Mouse (Mus musculus) embryo, embryonic 11.5 days (tissue): ENCODE results near the gene Ift57.
A peak's percentile ranks its signal among the peaks of the same experiment; 100 is the strongest.

Experiments used
- DNase-seq: peaks from one replicate; pipeline ENCODE4 v3.0.0-alpha.2; 2012; ENCODE audit warnings: low read depth, low spot score

Gene Ift57

GRCm38 (mm10) chr16:49698620-49699525 is at the start of gene Ift57:
Gene Ift57, plus strand, starts transcription at chr16:49699233.
- DNase-seq: peak; percentile 99

GRCm38 (mm10) chr16:49657182-49657581 is 41.9 kb upstream of the Ift57 start:
- DNase-seq: no peak

DNA sequence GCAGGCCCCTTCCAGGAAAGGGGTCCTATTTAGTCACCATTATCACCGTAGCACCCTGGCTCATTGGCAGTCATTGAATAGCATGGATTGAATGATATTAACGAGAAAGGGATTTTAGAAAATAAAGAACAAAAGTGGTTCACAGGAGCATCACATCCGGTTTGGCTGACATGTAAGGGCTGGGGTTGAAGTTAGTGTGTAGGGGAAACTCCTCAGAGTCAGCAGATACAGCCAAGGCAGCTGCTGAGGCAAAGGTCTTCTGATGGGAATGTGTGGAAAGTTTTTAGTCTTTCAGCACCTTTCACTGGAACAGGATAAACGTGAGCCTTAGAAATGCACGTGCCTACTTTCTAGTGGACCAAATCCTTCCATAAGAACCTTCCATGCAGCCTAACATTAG is 41.0 kb upstream of the Ift57 start:
- DNase-seq: no peak

DNA sequence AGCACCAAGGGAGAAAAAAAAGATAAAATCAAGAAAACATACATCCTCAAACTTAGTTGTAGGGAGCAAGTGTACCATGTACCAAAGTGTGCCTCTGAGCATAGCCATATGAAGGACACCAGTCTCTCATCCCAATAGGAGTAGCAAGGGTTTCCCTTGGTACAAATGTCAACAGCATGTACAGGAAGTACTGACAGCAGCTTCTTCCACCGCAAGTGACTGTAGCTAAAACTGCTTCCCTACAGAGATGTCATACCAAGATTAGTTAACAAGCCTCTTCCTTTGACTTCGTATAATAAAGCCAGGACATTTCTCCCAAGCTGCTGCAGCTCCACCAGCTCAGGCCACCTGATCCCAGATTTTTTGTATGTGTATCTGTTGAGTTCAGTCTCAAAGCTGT is 39.9 kb upstream of the Ift57 start:
- DNase-seq: no peak

GRCm38 (mm10) chr16:49660111-49660510 is 38.9 kb upstream of the Ift57 start:
- no peak for DNase-seq

DNA sequence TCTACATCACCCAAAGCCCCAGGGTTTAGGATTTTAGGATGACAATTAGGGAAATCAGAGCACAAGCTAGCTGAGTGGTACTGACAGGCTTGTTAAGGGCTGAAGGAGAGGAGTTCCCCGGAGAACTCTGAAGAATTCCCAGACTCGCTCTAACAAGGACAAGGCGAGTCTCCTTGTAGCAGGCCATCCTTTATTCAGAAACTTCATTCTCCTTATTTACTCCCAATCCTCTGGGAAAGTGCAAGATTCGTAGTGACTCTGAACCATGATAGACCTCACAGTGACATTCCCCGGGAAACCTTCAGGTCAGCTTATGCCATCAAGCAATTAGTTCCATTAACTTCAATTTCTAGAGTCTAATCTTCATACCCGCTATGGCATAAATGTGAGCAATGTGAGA is 36.8 kb upstream of the Ift57 start:
- DNase-seq: no peak

DNA sequence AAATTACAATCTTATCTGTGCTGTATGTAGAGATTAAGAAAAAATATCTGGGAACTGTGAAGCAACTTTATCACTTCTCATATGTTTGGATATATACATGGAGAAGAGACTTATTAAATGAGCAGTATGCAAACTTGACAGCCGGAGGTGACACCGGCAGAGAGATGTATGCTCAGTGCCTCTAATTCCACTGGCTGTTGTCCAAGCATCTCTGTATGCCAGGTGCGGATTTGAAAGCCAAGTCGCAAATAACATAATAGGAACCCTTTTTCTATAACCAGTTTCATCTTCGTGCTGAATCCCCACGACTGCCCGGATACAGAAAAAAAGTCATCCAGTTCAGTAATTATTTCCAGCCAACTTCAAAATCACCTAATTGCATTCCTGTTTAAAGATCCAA is 34.4 kb upstream of the Ift57 start:
- DNase-seq: no peak

DNA sequence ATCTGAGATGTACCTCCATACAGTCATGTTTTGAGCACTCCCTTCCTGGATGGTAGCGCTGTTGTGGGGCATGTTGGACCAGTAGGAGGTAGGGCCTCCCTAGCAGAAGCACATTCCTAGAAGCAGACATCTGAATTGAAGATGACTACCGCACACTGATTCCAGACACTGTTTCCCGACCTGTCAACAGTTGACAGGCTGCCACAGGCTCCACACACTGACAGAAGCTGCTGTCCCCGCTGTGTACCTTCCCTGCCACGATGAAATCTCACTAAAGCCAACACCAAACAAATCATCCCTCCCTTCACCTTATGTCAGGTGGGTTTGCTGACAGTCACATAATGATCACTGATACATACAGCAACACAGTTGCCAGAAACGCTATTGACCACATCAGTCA is 19.4 kb upstream of the Ift57 start:
- DNase-seq: no peak

DNA sequence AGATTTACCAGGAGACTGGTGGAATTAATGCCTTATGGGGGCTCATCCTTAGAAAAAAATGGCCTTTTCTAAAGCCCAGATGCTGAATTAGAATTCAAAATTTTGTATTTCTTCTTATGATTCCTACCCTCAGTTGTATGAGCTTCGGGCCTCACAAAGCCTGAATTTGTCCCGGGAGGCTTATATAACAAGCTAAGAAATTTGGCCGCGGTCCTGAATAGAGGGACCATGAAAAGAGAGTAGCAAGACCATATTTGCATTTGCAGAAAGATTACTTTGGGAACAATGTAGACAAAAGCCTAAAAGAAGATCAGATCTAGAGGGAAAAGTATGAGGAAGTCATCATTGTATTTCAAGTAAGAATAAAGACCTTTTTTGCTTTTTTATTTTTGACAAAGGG is 14.1 kb upstream of the Ift57 start:
- no peak for DNase-seq

GRCm38 (mm10) chr16:49699821-49700220 is 788 bp downstream of the Ift57 start:
- DNase-seq: no peak

GRCm38 (mm10) chr16:49708074-49708473 is 9.0 kb downstream of the Ift57 start:
- no peak for DNase-seq

GRCm38 (mm10) chr16:49710188-49710587 is 11.2 kb downstream of the Ift57 start:
- no peak for DNase-seq

DNA sequence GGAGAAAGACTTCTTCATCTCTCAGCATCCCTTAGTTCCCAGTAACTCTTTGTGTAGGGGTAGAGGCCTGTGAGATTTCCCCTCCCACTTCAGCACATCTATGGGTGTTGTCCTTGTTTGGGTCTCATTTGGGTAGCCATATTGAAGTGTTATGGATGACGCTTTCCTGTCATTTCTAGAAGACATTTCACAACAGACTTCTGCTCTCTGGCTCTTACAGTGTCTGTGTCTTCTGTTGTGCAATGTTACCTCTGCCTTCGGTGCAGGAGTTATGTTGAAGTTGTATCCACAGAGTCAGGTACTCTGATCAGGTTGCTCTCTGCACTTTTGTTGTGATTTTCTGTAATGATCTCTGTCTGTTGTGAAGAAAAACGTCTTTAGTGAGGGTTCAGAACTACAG is 14.3 kb downstream of the Ift57 start:
- DNase-seq: no peak

DNA sequence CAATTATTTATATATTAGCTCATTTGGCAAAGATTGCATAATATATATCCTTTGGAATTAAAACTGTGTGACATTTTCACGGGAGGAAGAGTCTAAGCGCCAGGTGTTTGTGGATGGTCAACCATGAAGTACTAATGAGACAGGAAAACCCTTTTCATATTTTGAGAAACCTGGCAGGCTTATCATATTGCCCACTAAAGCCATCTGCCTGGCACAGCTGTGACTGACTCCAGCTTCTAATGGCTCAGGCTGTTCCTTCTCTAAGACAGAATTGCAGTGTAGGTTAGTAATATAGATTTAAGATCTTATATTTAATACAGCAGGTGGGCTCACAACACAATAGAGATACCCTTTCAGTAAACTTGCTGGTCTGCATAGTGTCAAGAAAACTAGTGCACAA is 21.6 kb downstream of the Ift57 start:
- no peak for DNase-seq

GRCm38 (mm10) chr16:49721678-49722077 is 22.6 kb downstream of the Ift57 start:
- no peak for DNase-seq

- DNase-seq: no peak
Measured at GRCm38 (mm10) chr16:49723222-49723621, 24.2 kb downstream of the Ift57 start.

- DNase-seq: no peak
Measured at GRCm38 (mm10) chr16:49724232-49724631, 25.2 kb downstream of the Ift57 start.

DNA sequence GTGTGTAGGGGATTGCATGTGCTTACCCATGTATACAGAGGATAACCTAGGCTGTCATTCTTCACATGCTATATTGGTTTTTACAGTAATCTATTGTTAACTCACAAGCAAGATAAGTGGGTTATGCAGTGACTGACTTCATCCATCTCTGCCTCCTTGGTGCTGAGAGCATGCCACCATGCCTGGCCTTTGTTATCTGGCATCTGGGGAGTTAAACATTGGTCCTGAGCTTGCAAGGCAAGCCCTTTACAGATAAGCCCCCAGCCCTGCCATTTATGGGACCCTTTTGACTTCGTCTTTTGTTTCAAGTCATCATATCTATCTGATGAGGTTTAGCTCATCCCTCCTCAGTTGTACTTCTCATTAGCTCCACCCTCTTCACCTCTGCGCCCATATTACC is 25.9 kb downstream of the Ift57 start:
- DNase-seq: no peak

GRCm38 (mm10) chr16:49725446-49725845 is 26.4 kb downstream of the Ift57 start:
- no peak for DNase-seq

DNA sequence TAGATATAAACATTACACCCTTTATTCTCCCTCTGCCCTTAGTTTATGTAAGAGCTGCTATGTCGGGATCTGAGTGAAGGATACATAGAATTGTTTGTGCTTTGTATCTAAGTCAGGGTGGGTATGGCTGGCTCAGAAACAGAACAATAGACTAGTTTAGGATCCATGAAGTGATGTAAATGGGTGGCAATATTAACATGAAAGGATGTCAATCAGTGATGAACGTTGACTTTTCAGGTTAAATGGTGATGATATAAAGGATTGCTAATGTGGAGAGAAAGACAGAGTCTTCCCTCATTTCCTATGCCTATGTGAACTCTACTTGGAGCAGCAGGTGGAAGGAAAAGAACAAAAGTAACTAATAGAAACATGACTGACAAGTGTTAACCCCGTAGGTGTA is 27.2 kb downstream of the Ift57 start:
- no peak for DNase-seq

DNA sequence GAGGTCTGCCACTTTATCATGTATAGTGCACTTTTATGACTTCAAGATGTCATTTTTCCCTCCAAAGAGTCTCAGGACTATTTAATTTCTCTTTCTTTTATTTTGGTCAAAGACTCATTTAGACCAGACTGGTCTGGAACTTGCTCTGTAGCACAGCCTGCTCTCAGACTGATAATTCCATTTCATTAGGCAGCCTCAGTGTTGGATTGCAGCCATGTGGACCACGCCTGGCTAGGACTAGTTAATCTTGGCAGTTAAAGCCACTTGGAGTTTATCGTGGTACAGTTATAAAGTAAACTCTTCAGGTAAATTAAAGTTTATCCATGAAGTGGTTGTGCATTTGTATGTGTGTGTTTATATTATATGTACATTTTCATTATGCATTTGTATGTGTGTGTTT is 27.7 kb downstream of the Ift57 start:
- DNase-seq: no peak

DNA sequence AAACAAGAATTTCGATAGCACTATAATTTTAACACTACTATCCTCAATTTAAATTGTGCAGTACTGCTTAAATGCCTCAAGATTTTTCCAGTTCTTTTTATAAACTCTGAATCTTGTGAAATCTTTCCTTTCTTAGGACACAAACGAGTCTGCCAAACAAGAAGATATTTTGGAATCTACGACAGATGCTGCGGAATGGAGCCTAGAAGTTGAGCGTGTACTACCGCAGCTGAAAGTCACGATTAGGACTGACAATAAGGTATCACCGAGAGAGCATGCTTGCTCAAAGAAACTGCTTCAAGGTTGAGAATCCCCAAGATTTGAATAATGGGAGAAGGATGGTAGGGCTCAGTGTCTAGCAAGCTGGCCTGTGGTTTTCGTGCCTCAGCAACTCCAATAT is 37.5 kb downstream of the Ift57 start:
- no peak for DNase-seq

DNA sequence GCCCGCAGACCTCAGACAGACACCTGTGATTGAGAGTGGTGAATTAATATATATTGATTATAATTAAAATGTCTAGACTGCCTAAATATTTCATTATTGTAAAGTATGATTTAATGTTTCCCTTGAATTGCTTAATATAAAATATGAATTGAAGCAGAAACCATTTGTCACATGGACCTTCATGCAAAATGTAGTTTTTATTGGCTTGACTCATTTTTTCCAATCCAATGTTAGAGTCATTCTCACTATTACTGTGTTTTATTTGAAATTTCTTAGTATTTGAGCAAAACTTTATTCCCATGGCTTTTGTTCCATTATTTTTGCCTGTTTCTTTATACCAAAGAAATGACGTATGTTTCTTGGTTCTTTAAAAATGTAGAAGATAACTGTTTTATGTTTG is 48.3 kb downstream of the Ift57 start:
- no peak for DNase-seq

- no peak for DNase-seq
Measured at GRCm38 (mm10) chr16:49752906-49753305, 53.9 kb downstream of the Ift57 start.
